Mouse (Mus musculus) ZHBTc4 (cell line): ENCODE measurements around the gene Itga11.

Experiments
- DNase-seq: peaks from one replicate; pipeline ENCODE4 v3.0.0-alpha.2; 2011; ENCODE audit warnings: low read depth, low spot score

Gene Itga11

DNA sequence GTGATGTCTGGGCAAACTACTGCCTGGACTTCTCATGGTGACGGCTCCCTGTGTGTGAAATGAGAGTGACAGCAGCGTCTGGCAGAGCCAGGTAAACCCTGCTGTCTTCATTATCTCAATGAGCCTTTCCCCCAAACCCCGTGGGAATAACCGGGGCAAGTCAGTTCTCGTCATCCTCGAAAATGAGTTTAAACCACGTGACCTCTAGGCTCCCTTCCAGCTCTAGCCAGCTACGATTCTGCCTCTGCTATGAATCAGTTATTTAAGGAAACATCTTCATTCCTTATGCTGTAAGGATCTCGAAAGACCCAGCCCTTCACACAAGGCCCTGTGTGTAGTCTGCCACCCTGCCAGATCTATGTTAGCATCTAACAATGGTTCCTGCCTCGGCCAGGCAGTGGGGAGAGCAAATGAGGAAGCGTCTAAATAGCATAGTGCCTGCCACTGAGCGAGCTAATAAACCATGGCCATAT is 139.5 kb downstream of the Itga11 start:
- DNase-seq, result no peak

GRCm38 (mm10) chr9:62817828-62818614 is 140.4 kb downstream of the Itga11 start:
- no peak for DNase-seq

GRCm38 (mm10) chr9:62819494-62819893 is 141.9 kb downstream of the Itga11 start:
- peak; percentile 80 for DNase-seq

- peak; percentile 67 for DNase-seq
Measured at GRCm38 (mm10) chr9:62819910-62820309, 142.3 kb downstream of the Itga11 start.

DNA sequence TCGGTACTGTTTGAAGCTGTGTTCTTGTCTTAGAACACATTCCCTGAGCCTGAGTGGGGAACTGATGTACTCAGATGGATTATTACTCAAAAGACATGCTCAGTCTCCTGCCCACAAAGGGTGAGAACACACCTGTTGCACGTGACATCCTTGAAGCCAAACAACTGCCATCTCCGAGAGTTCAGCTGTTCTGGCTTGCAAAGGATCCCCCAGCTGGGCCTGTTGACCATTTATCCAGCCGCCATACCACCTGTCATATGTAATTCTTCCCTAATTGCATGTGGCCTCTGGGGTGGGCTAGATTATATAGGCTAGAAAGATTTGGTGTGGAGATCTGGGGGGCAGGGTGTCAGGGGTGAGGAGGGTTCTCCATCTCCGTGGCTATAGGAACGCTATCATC is 143.2 kb downstream of the Itga11 start:
- DNase-seq, result no peak

DNA sequence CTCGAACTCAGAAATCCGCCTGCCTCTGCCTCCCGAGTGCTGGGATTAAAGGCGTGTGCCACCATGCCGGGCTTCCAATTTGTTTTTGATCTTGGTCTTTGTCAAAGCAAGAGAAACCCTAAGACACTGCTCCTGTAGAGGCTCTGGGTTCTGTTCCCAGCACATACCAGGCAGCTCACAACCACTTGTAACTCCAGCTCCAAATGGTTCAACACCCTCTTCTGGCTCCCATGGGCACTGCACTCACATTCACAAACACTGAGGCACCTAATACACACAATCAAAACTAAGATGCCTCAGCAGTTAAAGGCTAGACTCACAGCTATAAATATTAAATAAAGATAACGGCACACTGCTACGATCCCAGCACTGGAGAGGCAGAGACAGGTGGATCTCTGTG is 144.2 kb downstream of the Itga11 start:
- peak; percentile 56 for DNase-seq

DNA sequence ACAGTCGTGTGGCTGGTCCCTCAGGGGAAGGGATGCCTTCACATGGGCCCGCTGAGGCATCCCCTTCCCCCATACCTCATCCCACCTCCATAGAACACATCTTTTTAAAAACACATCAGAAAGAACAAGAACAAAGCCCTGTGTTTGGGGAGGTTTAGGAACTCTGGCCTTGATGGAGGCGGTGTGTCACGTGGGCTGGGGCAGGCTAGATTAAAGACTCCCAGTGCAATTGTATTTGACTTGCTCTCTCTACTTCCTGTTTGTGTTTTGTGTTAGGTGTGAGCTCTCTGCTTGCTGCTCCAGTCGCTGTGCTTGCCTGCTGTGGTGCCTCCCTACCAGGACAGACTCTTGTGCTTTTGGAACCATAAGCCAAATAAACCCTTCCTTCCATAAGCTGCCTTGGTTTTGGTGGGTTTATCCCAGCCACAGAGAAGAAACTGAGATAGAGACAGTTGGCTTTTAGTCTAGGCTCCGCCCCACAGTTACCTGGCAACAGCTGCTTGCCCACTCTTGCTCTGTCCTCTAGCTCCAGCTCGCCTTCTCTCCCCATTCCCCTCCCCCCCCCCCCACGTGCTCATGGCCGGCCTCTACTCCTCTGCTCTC is 148.3 kb downstream of the Itga11 start:
- peak; percentile 80 for DNase-seq

DNA sequence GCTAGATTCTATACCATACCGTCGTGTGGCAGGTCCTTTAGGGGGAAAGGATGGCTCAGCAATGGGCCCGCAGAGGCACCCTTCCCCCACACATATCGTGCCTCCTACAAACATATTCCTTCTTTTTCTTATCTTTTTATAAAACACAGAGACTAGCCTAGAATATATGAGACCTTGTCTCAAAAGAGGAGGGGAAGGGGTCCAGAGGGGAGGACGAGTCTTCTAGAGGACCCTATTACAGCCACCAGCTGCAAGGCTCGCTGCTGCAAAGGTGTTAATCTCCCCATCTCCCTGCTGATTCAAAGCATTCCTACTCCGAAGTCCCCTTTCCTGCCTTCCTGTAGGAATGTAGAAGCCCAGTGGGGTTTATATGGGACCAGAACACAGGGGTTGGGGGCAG is 148.8 kb downstream of the Itga11 start:
- DNase-seq, result no peak

GRCm38 (mm10) chr9:62827939-62828652 is 150.5 kb downstream of the Itga11 start:
- peak; percentile 67 for DNase-seq

GRCm38 (mm10) chr9:62828662-62829086 is 151.0 kb downstream of the Itga11 start:
- DNase-seq, result peak; percentile 99

GRCm38 (mm10) chr9:62829877-62830276 is 152.3 kb downstream of the Itga11 start:
- peak; percentile 84 for DNase-seq
